Mouse (Mus musculus) erythroblast, adult 5-6 weeks (primary cell): ENCODE data around the gene Cacna1d. TPM values are rescaled to one million over a fixed set of nuclear protein-coding genes. Genes with fewer than 3 reads are reported as not detected.
A peak's percentile ranks its signal among the peaks of the same experiment; 100 is the strongest.

Experiments
- ATAC-seq: replicated peaks from 2 replicates; pipeline ENCODE4 v1.8.0; 2016; ENCODE audit warnings: moderate number of reproducible peaks, mild to moderate bottlenecking, moderate TSS enrichment, inconsistent platforms; ENCODE audit not compliant: poor library complexity, low FRiP score, severe bottlenecking
- total RNA-seq, 2 experiments: library from RNA; stranded (forward) in 1 of 2; stranded (reverse) in 1 of 2; fragments of 150-400 nt in 1 of 2; fragments of 200-764, 138-1000 nt in 1 of 2; gene quantifications; 2 replicates each; pipeline versions ENCODE4 v1.2.3 to v1.2.4; 2015 to 2017; ENCODE audit warnings: low replicate concordance in 2 of 2

Gene Cacna1d
- total RNA-seq, 2 experiments from 2014 or later, result 0.17 TPM; not detected in 1

DNA sequence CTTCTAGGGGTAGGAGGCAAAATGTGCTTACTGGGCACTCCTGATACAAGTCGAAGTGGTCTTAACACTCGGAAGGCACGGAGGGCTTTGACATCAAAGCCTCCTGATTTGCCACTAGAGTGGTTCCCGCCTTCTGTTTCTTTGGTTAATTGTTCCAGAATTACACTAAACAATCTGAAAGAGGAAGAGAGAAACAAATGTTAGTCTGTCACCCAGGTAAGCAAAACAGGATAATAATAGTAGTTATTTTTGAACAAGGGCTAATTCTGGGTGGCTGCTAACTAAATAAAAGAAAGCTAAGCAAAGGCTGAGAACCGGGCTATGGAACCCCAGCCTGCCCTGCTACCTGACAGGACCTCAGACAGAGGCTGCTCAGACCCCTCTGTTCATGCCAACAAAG, 307.2 kb downstream of the Cacna1d start:
- ATAC-seq, result no peak

DNA sequence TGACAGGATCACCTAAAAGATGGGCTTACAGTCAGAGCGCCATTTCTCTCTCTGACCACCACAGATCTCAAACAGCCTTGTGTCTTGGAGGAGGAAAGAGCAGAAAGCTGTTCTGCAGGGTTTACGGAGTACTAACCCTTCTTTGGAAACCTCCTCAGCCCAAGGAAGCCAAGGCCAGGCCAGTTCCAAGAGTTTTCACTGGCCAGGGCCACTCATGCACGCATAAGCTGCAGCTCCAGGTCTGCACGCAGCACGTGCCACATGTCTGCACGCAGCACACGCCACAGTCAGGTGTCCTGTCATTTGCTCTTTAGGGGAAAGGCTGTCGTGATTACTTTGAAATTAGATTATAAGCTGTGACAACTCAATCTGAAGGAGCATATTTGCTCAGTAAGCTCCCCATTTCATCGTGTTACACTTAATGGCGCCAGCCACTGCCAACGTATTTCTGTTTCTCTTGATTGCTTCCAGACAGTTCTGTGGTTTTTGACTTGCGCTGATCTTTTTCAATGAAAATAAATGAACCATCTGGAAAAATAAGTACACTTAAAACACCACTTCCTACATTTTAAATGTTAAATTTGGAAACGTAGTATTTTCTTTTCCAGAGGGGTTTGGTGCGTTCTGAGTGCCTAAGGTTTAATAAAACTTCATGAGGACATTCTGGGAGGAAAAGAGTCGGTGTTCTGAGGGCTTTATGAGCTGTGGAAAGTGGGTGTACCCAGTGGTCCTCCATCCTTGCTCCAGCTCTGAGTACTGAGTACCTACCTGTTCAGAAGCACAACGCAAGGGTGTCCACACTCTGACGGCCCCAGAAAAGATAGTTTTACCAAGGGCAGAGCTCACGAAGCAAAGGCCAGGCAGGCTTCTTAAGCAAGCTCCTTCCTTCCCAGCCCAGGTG, 308.4 kb downstream of the Cacna1d start:
- ATAC-seq, result no peak

GRCm38 (mm10) chr14:30178306-30178705, 312.9 kb downstream of the Cacna1d start:
- no peak for ATAC-seq

DNA sequence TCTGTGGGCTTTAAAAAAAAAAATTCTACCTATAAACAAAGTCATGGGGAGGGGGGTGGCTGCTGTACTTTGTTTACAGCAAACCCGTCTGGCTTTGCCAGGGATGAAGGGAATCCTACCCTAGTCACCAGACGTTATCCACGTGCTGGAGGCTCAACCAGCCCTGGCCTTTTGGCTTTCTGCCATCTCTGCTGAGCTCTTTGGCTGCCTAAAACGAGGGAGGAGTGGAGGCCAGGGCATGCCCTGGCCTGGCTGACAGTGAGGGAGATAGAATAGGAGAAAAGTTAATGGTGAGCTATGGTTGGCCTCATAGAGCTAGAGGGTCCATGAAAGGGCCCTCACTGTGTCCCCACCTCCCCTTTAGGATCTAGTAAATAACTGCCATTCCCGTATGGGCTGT, 313.4 kb downstream of the Cacna1d start:
- ATAC-seq, result no peak

DNA sequence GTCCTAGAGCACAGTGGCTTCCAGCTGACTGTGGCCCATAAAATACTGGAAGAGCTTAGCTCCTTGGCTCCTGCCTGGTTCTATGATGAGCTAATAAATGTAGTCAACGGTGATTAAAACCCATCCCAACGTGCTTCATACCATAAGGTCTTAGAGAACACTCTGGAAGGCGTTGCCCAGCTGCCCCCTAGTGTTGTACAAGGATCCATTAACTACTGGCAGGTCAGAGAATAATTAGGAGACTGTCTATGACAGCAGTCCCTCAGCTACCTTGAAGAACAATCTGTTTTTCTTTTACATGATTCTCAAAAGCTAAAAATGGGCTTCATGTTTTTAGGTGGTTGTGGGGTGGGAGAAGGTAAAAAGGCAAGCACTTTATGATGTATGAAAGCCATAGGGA, 315.9 kb downstream of the Cacna1d start:
- no peak for ATAC-seq

DNA sequence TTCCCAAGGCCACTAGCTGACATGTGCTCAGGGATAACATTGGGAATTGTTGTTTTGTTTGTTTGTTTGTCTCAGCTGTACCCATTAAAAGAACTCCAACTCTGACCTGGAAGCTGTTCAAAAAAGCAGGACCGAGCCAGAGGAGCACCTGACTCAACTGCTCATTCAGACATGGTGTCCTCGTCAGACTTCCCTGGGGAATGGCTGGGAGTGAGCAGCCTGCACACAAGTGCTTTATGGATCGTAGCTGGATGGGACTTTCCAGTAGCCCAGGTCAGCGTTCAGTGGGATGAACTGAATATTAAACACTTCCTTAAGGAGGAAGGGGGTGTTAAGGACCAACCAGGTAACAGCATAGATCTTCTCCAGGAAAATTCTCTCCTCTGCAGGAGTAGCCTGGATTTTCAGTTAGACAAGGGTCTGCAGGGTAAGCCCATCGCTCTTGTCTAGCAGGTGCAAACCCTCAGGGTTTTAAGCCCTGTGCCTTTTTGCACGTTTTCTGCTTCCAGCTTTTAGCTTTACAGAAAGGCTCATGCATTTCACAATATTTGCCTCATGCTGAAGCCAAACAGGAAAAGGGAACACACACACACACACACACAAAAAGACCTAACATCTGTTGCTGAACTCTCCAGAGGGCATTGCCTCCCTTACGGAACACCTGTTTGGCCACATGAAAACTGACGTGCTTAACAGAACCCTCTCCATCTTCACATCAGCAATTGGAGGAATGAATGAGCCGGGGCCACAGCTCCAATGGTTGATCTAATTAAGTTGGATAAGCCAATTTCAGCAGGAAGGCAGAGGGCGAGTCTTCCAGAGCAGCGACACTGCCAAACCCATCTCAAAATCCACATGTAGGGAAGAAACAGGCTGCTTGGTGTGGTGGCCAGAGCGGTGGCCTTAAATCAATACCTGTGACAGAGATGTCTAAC, 318.2 kb downstream of the Cacna1d start:
- ATAC-seq, result no peak

GRCm38 (mm10) chr14:30171593-30171992, 319.7 kb downstream of the Cacna1d start:
- no peak for ATAC-seq

DNA sequence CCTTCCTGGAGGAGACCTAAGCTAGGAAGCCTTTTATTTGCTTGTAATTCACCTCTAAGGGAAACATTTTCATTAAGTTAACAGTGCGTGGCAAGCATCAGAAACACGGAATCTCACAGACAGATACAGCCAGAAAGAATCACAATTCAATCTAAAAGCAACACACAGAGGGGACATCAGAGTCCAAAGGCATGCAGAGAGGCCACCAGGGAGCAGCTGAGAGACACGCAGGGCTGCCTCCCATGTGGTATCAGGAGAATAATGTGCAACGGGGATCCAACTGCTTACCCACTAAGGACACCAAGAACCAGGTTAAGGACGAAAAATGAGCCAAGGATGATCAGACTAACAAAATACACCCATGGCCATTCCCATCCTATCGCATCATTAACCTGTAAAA, 320.2 kb downstream of the Cacna1d start:
- ATAC-seq, result no peak

GRCm38 (mm10) chr14:30169455-30169854, 321.8 kb downstream of the Cacna1d start:
- ATAC-seq, result no peak

GRCm38 (mm10) chr14:30168902-30169301, 322.4 kb downstream of the Cacna1d start:
- ATAC-seq, result no peak

- no peak for ATAC-seq
These were observed 322.9 kb downstream of the Cacna1d start for GRCm38 (mm10) chr14:30168387-30168786.

GRCm38 (mm10) chr14:30167606-30168005, 323.6 kb downstream of the Cacna1d start:
- no peak for ATAC-seq

- ATAC-seq, result no peak
These were observed 325.2 kb downstream of the Cacna1d start for GRCm38 (mm10) chr14:30166036-30166435.

- no peak for ATAC-seq
These were observed 327.2 kb downstream of the Cacna1d start for GRCm38 (mm10) chr14:30163733-30164708.

DNA sequence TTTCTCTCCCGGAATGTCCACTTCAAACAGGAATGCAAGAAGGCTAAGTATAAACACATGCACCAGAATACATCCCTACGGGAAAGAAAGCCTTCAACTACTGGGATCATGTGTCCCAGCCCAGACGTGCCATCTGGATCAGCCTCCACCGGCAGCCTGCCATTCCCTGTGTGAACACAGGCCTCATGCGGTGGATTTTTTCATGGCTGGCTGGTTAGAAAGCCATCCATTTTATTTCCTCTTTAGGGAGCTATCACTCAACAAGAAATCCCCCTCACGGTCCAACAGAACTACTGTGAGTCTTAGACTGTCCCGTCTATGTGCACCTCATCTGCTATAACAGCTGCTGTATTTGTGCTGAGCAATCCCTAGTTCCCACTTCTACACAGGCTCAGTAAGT, 343.5 kb downstream of the Cacna1d start:
- ATAC-seq, result no peak

DNA sequence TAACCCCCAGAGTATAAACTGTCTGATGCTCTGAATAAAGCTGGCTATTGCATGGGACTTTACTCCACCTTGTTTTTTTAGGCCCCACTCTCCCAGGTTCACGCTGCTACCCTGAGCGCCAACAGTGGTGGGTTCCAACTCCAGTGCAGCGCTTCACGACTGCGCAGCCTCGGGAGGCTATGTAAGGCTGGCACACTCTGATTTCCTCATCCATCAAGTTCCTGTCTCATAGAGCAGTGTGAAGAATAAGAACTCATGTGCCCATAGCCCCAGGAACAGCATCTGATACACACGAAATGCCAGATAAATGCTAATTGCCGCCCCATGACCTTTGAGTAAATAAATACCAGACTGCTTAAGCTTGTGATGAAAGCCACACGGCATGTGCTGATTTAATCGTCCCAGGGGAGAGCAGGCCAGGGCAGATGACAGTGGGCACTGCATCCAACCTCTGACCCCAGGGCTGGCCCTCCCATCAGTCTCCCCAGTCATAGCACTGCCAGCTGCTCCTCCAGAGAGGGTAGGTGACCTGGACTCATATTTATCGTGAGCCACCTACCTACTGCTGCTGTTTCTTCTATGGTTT, 352.8 kb downstream of the Cacna1d start:
- no peak for ATAC-seq

GRCm38 (mm10) chr14:30137961-30138360, 353.3 kb downstream of the Cacna1d start:
- no peak for ATAC-seq

DNA sequence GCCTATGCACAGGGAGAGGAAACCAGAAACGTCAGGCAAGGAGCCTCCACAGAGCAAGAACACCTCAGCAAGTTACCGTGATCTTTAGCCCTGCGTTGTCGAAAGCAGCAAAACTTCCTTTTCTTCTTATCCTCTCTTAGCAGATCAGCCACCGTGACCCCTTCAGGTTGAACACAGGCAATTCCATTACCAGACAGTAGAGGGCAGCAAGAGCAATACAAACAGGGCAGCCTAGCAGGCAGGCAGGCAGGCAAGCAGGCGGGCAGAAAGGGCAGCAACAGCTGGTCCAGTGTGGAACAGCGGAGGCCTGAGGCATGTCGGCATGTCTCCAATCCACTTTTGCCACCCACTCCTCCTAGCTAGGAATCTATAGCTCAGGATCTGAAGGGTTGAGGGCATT, 354.3 kb downstream of the Cacna1d start:
- ATAC-seq, result peak; percentile 69

DNA sequence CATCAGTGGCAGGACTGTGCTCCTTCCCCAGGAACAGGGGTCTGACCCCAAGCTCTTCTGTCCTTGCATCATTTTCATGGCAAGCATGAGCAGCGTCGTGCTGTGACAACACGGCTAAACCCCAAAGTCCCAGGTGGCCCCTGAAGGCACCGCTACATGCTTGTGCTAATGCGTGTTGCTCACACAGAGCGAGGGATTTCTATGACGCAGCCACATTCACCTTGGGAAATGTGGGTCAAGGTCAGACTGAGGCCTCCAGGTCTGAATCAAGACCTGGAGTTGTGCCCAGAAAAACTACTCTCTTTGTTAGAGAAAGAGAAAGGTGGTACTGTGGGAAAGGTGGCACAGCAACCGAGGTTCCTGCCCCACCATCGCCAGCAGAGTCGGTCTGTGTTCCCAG, 355.9 kb downstream of the Cacna1d start:
- no peak for ATAC-seq
